Mouse (Mus musculus): ENCODE data around the gene Letmd1. TPM values are rescaled to one million over a fixed set of nuclear protein-coding genes. Genes with fewer than 3 reads are reported as not detected.
A peak's percentile ranks its signal among the peaks of the same experiment; 100 is the strongest.
"Not testable (repeated sequence)": the region's sequence is repeated elsewhere in the genome, so short reads cannot be mapped to it uniquely, and the experiment has no call there.

Gene Letmd1
- polyA plus RNA-seq (2014; fragmentation: Nextera tagmentation; extraction: Ambion mirVana): 20.6 and 22.9 TPM in 2 replicates

DNA sequence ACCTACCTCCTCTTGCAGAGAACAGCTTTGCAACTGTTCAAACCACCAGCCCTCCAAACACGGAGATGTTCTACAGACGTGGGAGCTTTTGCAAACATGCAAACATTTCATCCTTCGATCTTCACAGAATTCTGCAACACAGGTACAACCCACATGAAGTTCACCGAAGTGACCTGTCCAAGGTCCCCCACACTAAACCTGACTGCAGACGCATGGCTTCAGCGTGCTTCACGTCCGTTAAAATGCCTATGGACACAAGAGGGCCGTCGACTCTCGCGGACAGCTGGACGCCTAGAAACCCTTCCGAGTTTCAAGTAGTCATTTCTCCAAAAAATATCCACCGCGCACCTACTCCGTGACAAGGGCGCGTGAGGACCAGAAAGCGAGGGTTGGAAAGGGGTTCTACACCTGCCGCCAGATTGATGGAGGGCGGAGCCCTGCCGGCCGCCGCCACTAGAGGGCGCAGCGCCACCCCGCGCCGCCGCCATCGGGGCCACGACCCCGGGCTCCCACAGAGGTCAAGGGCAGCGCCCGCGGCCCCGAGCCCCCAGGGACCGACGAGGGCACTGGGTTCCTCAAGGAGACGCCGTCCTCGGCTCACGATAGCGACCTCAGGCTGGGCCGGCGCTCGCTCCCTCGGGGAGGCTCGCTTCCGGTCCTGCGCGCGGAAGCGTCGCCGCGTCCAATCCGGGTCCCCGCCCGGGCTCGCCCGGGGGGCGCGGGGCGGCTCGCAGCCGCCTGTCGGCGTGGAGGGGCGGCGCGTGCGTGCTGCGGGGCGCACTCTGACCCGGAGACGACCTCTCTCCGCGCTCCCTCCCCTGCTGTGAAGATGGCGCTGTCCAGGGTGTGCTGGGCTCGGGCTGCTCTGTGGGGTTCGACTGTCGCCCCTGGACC is at the start of gene Letmd1:
Letmd1 (plus strand) TSS at position 729 of the 894 bp plus-strand sequence.
- H3K27ac ChIP-seq (ENCODE audit: low read depth): peak within 1 kb of the TSS; percentile 49; the same call in 1 of the 2 replicates
- 2% methylated on average over 84 of the region's 84 CpGs for WGBS

DNA sequence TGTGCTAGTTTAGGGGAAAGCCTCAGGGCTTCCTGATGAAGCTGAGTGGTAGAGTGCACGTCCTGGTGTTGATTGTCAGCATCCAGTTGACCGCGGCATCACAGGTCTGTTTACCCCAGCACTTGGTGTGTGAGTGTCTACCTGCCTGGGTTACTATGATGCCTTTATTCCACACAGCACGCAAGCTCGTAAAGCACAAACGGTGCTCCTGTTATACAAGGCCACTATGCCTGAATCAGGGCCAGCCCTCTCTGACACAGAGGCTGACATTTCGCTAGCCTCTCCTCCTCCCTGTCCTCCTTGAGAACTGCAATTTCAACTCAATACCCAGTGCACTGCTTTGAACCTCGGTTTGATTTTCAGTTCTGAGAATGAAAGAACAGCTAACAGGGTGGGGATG is 49.5 kb upstream of the Letmd1 start:
- Histone ChIP-seq H3K4me2 (peak overlapping the region; percentile 94), H3K27me3 (ENCODE audit: insufficient read depth, low read length) (peaks cover 7% of the 10 kb centered on the region), H3K4me1 (ENCODE audit: insufficient read depth) (0 out of 2 replicates have a peak, but pooled peaks cover 6% of the 10 kb centered on the region), H3K4me3 (ENCODE audit: low read depth, low read length) (no peak overlapping the region), H3K27ac (ENCODE audit: low read depth) (no peak overlapping the region; the same call in 1 of the 2 replicates), H3K9ac (0 out of 2 replicates have a peak overlapping the region, but pooled peaks have one; percentile 2), H3K36me3 (ENCODE audit: insufficient read depth) (no peaks in the 10 kb centered on the region), H3K9me3 (ENCODE audit: low read depth, low read length) (no peaks in the 10 kb centered on the region)
- 68% methylated on average over 8 of the region's 8 CpGs for WGBS
- ATAC-seq (ENCODE audit: insufficient read depth) (no peak), DNase-seq (no peak)
- TF ChIP-seq CTCF (IDR thresholded peaks at IDR 0.05; ENCODE audit: low read depth): no peak

More for the DNA sequence above, at the start of gene Letmd1:
- Histone ChIP-seq H3K27me3 (ENCODE audit: insufficient read depth, low read length) (no peaks in the 10 kb centered on the region), H3K9me3 (ENCODE audit: low read depth, low read length) (no peaks in the 10 kb centered on the region), H3K36me3 (ENCODE audit: insufficient read depth) (peaks cover 14% of the 10 kb centered on the region), H3K4me3 (ENCODE audit: low read depth, low read length) (peak within 1 kb of the TSS; percentile 75), H3K4me1 (ENCODE audit: insufficient read depth) (0 out of 2 replicates have a peak, but pooled peaks cover 5% of the 10 kb centered on the region), H3K9ac (peak within 1 kb of the TSS; percentile 70), H3K4me2 (peak within 1 kb of the TSS; percentile 67)
- ATAC-seq (ENCODE audit: insufficient read depth) (peak; percentile 93), DNase-seq (peak; percentile 93)
- peak; percentile 56 for TF ChIP-seq CTCF (IDR thresholded peaks at IDR 0.05; ENCODE audit: low read depth)

GRCm38 (mm10) chr15:100419901-100420745 is 48.7 kb upstream of the Letmd1 start:
- WGBS: 46% methylated on average over 9 of the region's 9 CpGs
- H3K36me3 ChIP-seq (ENCODE audit: insufficient read depth): no peaks in the 10 kb centered on the region

DNA sequence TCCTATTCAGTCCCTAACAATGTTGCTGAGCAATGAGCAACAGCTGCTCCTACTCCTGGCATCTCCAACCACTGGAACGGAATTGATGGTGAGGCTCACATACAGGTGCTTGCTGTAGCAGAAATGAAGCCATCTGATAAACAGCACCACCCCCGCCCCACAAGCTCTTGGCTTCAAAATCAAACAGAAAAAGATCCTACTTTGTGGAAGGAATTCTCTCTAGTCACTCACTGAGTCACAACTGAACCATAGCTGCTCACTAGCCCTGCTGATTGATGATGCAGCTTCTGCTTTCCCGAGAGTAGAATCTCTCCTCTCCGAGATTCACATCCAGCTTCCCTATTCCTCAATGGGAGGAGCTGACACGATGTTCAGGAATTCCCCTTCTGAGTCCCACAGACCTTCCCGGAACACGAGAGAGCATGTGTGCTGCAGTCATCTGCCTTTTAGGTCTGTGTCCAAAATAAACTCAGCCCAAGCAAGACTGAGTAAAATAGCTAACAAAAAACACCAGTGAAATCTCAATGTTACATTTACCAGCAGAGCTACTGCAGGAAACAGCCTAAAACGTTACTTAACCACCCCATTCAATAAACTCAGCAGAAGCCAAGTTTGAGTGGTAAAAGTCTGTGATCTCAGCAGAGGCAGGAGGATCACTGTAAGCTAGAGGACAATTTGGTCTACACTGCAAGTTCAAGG is 47.6 kb upstream of the Letmd1 start:
- 0 out of 2 replicates have a peak, but pooled peaks cover 6% of the 10 kb centered on the region for H3K4me1 ChIP-seq (ENCODE audit: insufficient read depth)
- no peak overlapping the region for H3K27ac ChIP-seq (ENCODE audit: low read depth)

More at GRCm38 (mm10) chr15:100419901-100420745, 48.7 kb upstream of the Letmd1 start:
- TF ChIP-seq CTCF (IDR thresholded peaks at IDR 0.05; ENCODE audit: low read depth): no peak
- Histone ChIP-seq H3K9ac (0 out of 2 replicates have a peak overlapping the region, but pooled peaks have one; percentile 2), H3K27ac (ENCODE audit: low read depth) (peak overlapping the region; percentile 26; the same call in 1 of the 2 replicates), H3K9me3 (ENCODE audit: low read depth, low read length) (no peaks in the 10 kb centered on the region), H3K27me3 (ENCODE audit: insufficient read depth, low read length) (peaks cover 15% of the 10 kb centered on the region), H3K4me1 (ENCODE audit: insufficient read depth) (0 out of 2 replicates have a peak, but pooled peaks cover 6% of the 10 kb centered on the region), H3K4me2 (peak overlapping the region; percentile 94; the same call in 1 of the 2 replicates), H3K4me3 (ENCODE audit: low read depth, low read length) (no peak overlapping the region)
- DNase-seq: no peak
- ATAC-seq (ENCODE audit: insufficient read depth): no peak

DNA sequence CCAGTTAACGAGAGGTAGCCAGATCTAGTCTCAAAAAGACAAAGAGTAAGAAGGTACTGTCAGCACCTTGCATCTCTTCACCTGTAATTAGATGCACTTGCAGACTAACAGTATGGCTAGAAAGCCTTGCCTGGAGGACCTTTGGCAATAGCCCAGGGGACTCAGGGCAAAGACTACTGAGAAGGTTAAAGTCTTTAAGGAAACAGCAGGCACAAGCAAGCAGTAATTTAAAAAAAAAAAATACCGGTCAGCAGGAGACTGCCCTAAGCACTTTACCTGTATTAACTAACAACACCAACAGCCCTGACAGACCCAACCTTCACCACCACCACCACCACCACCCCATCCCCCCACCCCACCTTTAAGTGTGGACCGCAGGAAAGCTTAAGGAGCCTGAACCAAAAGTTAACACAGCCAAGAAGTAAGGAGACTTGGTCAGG is 47.0 kb upstream of the Letmd1 start, which contains the start of gene Gm5475:
Gm5475 (plus strand) TSS at position 390 of the 440 bp plus-strand sequence.
- peaks cover 16% of the 10 kb centered on the region for H3K27me3 ChIP-seq (ENCODE audit: insufficient read depth, low read length)
- H3K4me2 ChIP-seq: peak within 1 kb of the TSS; percentile 94
- not testable (repeated sequence) for H3K4me1 ChIP-seq (ENCODE audit: insufficient read depth); H3K36me3 ChIP-seq (ENCODE audit: insufficient read depth); H3K9me3 ChIP-seq (ENCODE audit: low read depth, low read length); DNase-seq; ATAC-seq (ENCODE audit: insufficient read depth)
- H3K4me3 ChIP-seq (ENCODE audit: low read depth, low read length): peak within 1 kb of the TSS; percentile 96
- 30% methylated on average over 3 of the region's 3 CpGs for WGBS
- H3K27ac ChIP-seq (ENCODE audit: low read depth): peak within 1 kb of the TSS; percentile 16; the same call in 1 of the 2 replicates
- H3K9ac ChIP-seq: peak within 1 kb of the TSS; percentile 91

More for the DNA sequence above, 47.6 kb upstream of the Letmd1 start:
- H3K4me2 ChIP-seq: peak overlapping the region; percentile 94
- no peaks in the 10 kb centered on the region for H3K36me3 ChIP-seq (ENCODE audit: insufficient read depth)
- H3K9me3 ChIP-seq (ENCODE audit: low read depth, low read length): no peaks in the 10 kb centered on the region
- TF ChIP-seq CTCF (IDR thresholded peaks at IDR 0.05; ENCODE audit: low read depth): no peak
- WGBS: 19% methylated on average over 8 of the region's 8 CpGs
- ATAC-seq (ENCODE audit: insufficient read depth) (no peak), DNase-seq (no peak)
- peaks cover 16% of the 10 kb centered on the region for H3K27me3 ChIP-seq (ENCODE audit: insufficient read depth, low read length)
- H3K9ac ChIP-seq: 0 out of 2 replicates have a peak overlapping the region, but pooled peaks have one; percentile 3
- H3K4me3 ChIP-seq (ENCODE audit: low read depth, low read length): peak overlapping the region; percentile 96

GRCm38 (mm10) chr15:100422476-100422875 is 46.3 kb upstream of the Letmd1 start:
- Histone ChIP-seq H3K27ac (ENCODE audit: low read depth) (peak overlapping the region; percentile 16; the same call in 1 of the 2 replicates), H3K4me1 (ENCODE audit: insufficient read depth) (0 out of 2 replicates have a peak, but pooled peaks cover 6% of the 10 kb centered on the region), H3K4me3 (ENCODE audit: low read depth, low read length) (peak overlapping the region; percentile 96), H3K36me3 (ENCODE audit: insufficient read depth) (no peaks in the 10 kb centered on the region), H3K4me2 (peak overlapping the region; percentile 94), H3K27me3 (ENCODE audit: insufficient read depth, low read length) (peaks cover 16% of the 10 kb centered on the region), H3K9me3 (ENCODE audit: low read depth, low read length) (no peaks in the 10 kb centered on the region), H3K9ac (peak overlapping the region; percentile 91)
- under 1% methylated on average over 44 of the region's 44 CpGs for WGBS
- ATAC-seq (ENCODE audit: insufficient read depth): peak; percentile 74
- TF ChIP-seq CTCF (IDR thresholded peaks at IDR 0.05; ENCODE audit: low read depth): no peak
- peak; percentile 35 for DNase-seq

Data from lung, embryonic 14.5 days (tissue).